Mouse (Mus musculus) embryo, embryonic 11.5 days (tissue): ENCODE data around the gene Gm20662.

Experiments used
- DNase-seq: peaks from one replicate; pipeline ENCODE4 v3.0.0-alpha.2; 2012; ENCODE audit warnings: low read depth, low spot score

Gene Gm20662

DNA sequence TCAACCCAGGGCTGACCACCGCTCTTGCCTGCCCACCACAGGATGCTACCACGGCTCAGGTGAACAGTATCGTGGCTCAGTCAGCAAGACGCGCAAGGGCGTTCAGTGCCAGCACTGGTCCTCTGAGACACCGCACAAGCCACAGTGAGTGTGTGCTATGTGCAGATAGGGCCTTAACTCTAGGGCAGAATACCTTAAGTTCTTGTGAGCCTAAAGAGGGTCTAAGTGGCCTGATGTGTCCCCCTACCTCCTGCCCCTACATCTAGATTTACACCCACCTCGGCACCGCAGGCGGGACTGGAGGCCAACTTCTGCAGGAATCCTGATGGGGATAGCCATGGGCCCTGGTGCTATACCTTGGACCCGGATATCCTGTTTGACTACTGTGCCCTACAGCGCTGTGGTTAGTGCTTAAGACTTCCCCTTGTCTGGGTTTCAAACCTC lies 86.9 kb downstream of the Gm20662 start, which contains the start of gene Rnf123:
TSS of gene Rnf123 (minus strand) at position 359 of the 444 bp plus-strand sequence.
- DNase-seq: no peak

DNA sequence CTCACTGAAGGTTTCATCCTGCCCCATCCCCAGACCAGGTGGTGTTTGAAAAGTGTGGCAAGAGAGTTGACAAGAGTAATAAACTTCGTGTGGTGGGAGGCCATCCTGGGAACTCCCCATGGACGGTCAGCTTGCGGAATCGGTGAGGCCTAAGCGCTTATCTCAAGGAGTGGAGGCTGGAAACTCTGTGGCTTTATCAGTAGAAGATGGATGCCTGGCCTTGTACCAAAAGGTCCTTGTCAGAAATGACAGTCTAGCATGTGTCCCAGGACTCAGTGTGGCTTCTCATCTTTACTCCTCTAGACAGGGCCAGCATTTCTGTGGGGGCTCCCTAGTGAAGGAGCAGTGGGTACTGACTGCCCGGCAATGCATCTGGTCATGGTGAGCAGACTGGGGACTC lies 87.4 kb downstream of the Gm20662 start:
- no peak for DNase-seq

DNA sequence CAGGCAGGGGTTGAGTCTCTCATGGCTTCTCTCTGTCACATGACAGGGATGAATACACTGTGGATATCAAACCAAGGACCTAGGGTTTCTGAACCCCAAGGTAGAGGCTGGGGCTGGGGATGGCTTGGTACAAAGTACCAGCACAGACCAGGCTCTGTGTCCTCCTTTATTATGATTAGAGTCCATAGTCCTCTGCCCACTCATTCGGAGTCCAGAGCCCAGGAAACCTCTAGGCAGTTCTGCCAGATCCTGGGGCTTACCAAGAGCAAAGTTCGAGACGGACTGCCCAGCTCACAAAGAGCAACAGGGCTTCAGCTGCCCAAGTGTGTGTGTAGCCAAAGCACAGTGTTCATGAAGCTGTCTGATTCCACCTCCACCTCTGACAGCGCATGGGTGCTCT lies 89.1 kb downstream of the Gm20662 start:
- no peak for DNase-seq

DNA sequence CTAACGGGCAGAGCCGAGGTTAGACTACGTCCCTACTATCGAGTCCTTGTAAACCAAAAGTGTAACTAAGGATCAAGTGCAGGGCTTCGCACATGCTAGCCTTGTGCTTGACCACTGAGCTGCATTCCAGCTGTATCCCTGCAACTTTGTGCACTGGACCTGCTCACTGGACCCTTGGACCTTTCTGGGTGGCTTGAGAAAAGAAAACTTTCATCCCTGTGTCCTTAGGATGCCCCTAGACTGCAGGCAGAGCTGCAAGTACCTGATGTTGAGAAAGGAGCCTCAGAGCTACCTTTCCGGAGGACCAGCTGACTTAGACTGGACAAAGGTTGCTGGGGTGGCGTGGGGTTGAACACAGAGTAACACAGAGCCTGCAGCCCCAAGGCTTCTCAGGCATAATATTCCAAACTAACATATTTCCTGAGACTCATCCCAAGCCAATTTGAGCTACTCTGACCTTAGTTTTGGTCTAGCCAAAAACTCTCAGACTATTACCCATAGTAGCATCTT lies 94.5 kb downstream of the Gm20662 start:
- DNase-seq: no peak

DNA sequence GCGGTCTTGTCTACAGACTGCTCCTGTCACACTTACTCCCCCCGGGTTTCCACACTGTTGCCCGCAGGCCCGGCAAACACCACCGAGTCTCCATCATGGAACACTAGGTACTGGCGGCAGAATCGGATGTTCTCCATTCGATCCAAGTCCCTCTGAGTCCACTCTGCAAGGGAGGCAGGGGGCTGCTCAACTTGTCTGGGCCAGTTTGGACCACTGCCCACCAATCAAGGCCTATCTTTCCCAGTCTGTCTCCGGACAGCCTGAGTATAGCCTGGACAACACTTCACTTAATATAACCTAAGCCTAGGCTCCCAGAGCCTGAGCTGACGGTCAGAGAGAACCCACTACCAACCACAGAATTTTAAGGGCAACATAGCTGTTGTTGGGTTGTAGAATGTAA lies 97.4 kb downstream of the Gm20662 start:
- DNase-seq: no peak

DNA sequence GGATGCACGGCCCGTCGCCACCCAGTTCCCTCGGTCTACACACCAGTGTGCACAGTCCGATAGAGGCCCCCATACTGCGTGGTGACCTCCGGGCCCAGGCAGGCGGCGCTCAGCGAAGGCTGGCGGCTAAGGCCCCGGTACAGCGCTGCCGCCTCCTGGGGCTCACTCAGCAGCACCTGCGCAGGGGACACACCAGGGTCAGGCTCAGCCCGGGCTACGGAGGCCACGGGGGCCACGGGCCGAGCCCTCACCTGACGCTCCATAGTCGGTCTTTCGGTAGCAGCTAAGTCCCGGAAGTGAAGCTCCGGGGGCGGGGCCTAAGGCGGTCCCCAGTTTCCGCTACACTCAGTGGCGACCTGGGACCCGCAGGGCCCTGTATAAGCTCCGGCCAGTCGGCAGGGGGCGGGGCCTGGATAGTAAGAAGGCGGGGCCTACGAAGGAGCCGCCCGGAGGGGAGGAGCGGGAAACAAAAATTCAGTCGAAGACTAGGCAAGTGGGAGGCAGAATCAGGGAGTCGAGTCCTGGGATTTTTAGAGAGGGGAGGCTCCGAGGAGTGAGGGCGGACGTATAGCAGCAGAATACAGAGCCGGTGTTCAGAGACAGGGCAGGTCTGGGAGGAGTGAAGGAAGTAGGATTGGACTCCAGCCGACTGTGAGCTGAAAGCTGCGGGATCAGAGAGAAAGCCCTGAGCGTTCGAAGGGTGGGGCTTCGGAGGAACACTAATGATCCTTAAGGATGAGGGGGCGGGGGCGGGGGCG lies 98.2 kb downstream of the Gm20662 start, which contains the start of gene Apeh:
TSS of gene Apeh (minus strand) at position 423 of the 758 bp plus-strand sequence.
- DNase-seq: peak; percentile 88
